Mouse (Mus musculus) Patski (cell line): ENCODE results near the gene Islr. TPM values are rescaled to one million over a fixed set of nuclear protein-coding genes. Genes with fewer than 3 reads are reported as not detected.

Experiments
- ATAC-seq: fragments of 100-300 bp; one replicate; pipeline ENCODE4 v1.8.0; 2021
- CTCF ChIA-PET: fragments of 350-600 bp; sonication (Branson Sonifier 250); formaldehyde crosslinking; loops from one replicate; lab custom pipeline; 2022; ENCODE audit warnings: inconsistent platforms; lab: Charles Lee
- POLR2A ChIA-PET: fragments of 350-600 bp; sonication (Branson Sonifier 250); formaldehyde crosslinking; loops from one replicate; lab custom pipeline; 2022; ENCODE audit warnings: antibody characterized with exemption, inconsistent platforms; lab: Charles Lee
- DNase-seq: peaks from one replicate; pipeline ENCODE4 v3.0.0-alpha.2; 2011; ENCODE audit warnings: low read depth, low spot score
- H3K27me3 ChIP-seq: fragments of 371-371 bp; one replicate; pipeline ENCODE4 v1.5.1; 2021
- CTCF ChIP-seq: fragments of 100-300 bp; IDR thresholded peaks from one replicate; pipeline ENCODE4 v1.5.1; 2021
- in situ Hi-C: fragments of 300-500 bp; cut with MboI; formaldehyde crosslinking; loops from 3 replicates; pipeline ENCODE4 v1.11.1; 2018; ENCODE audit warnings: low pct_unique_long_range_greater_than_20kb, mixed read lengths
- polyA plus RNA-seq: library from polyadenylated mRNA; unstranded; gene quantifications from one replicate; pipeline ENCODE4 v1.2.3, GENCODE M21; 2021

Gene Islr
- polyA plus RNA-seq, 1 experiment from 2014 or later, result 39.6 TPM

GRCm38 (mm10) chr9:58199381-58200269, 4.5 kb downstream of the Islr start:
- no peaks in the 10 kb centered on the region for H3K27me3 ChIP-seq
- TF ChIP-seq CTCF, result no peak
- no peak for ATAC-seq
- no peak for DNase-seq
- in situ Hi-C loops, result loop anchor here (5.0 kb wide), 1 partner anchor 147 kb away; no protein-coding TSS in a partner anchor
- ChIA-PET POLR2A (no interaction called here), CTCF (interaction anchor here (1.3 kb wide), 1 partner anchor 147 kb away, joined by 4 read pairs; no protein-coding TSS in a partner anchor)

DNA sequence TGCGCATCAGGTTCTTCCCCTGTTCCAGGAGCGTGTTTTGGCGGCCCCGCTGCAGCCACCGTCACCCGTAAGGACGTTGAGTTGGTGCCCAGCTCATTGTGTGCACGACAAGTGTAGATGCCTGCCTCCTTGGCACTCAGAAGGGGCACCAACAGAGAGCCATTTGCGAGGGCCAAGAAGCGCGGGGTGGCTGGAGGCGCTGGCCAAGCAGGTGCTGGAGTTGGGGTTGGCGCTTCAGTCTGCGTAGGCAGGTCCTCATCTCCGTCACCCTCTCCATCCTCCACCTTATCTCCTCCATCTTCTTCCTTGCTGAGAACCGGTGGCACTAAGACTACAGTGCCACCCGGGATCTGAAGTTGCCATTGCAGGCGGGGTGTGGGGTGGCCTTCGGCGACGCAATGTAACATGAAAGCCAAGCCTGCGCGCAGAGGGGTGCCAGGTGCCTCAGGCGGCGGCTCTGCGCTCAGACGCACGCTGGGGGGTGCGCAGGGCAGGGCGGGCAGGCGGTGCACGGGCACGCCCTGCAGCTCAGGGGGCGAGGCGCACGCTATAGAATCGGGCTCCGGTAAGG, 5.2 kb downstream of the Islr start:
- ATAC-seq (no peak), DNase-seq (no peak)
- POLR2A ChIA-PET, result no interaction called here
- no peaks in the 10 kb centered on the region for H3K27me3 ChIP-seq
- in situ Hi-C loops, result no loop called here
- TF ChIP-seq CTCF, result no peak
- CTCF ChIA-PET, result no interaction called here

DNA sequence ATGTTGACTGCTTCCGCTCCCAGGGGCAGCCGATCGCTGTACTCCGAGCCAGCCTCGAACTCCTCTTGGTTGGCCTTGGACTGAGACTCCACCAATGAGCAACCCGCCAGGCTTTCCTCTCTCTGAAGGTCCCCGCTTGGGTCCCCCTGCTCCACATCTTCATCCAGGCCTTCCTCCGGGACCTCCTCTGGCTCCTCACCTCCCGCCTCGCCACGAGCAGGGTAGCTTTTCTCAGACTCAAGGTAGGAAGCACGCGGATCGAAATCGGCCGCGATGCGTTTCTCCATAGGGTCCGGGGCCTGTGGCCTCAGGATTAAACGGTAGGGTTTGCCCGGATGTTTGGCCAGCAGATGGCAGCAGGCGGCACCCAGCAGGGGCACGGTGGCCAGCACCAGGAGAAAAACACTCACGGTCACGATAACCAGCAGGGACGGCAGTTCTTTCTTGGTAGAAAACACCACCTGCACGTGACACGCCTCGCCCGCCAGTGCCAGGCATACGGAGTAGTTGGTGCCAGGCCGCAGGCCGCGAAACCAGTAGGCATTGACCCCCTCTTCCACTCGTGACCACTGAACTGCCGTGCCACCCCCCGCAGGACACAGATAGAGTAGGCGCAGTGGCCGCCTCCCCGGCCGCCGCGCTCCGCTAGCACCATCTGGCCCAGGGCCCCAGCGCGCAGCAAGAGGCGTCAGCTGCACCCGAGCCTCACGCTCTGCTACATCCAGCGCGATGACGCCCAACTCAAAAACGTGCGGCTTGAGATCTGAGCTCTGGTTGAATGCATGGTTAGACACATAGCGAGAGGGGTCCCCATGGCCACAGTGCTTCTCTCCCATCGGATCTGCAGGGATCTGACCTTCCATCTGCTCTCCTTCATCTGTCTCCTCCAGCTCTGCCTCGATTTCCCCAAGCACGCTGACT, 6.1 kb downstream of the Islr start:
- in situ Hi-C loops, result no loop called here
- no peak for ATAC-seq
- DNase-seq, result no peak
- H3K27me3 ChIP-seq, result no peaks in the 10 kb centered on the region
- TF ChIP-seq CTCF, result no peak
- ChIA-PET CTCF (no interaction called here), POLR2A (no interaction called here)

DNA sequence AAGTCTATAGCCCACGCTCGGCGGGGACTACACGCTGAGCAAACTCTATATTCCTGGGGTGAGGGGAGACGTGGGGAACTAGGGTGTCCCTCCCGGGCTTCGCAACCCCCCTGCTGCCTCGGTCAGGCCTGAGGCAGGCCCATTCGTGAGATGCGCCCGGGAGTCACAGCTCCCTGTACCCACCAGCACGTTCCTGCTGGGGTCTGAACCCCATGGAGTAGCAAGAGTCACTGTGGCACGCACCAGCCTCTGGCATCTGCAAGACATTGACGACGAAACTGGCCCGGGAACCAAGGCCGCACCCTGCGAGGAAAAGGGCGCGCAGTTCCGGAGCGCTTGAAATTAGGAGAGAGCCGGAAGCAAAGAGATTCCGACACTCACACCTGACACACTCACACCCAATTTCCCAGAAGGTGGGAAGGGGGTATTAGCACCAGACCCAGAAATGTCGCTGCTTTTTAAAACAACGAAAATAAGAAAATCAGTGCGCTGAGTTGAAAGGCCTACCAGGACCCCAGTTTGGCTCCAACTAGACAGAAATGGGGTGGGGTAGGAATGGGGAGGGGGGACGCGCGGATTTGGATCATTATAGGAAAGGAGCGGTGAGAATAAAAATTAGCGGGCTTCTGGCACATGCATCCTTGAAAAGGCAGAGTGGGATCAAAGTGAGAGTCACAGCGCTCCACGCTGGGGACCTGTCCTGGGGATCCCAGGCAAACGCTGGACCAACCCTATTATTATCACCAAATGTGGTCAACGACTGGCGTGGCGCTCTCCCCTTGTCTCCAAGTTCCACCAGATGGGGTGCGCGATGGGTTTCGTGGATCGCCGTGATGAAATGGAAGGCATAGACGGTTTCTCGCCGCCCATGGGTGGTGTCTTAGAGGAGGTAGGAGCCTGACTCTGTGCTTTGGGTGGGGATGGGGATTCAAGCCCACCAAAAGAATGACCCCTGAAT, 7.2 kb downstream of the Islr start:
- DNase-seq (no peak), ATAC-seq (no peak)
- no peaks in the 10 kb centered on the region for H3K27me3 ChIP-seq
- in situ Hi-C loops, result no loop called here
- ChIA-PET POLR2A (interaction anchor here (0.7 to 1.2 kb wide), 2 partner anchors 24 to 41 kb away, joined by 3 to 4 read pairs; no protein-coding TSS in a partner anchor), CTCF (no interaction called here)
- no peak for TF ChIP-seq CTCF

- ChIA-PET POLR2A (interaction anchor here (0.7 to 1.2 kb wide), 2 partner anchors 23 to 40 kb away, joined by 3 to 4 read pairs; no protein-coding TSS in a partner anchor), CTCF (no interaction called here)
- DNase-seq, result no peak
- no peak for TF ChIP-seq CTCF
- ATAC-seq, result no peak
- in situ Hi-C loops, result no loop called here
- no peaks in the 10 kb centered on the region for H3K27me3 ChIP-seq
Observed at GRCm38 (mm10) chr9:58196141-58196540, 8.0 kb downstream of the Islr start.

DNA sequence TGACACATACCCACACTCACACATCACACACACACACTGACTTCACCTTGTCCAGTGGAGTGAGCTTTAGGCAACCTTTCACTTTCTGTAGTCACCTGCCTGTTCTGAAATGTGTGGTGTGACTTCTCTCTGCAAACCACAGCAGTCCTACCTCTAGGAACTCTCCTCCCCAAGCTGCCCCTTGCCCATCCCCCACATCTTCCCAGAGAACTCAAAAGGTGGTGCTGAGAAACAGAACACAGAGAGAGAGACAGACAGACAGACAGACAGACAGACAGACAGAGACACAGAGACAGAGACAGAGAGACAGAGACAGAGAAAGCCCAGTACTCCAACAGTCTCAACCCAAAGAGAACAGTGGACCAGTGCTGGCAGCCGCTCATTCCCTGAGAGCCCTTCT, 8.4 kb downstream of the Islr start:
- ATAC-seq (no peak), DNase-seq (no peak)
- in situ Hi-C loops, result no loop called here
- POLR2A ChIA-PET, result interaction anchor here (1.2 kb wide), 1 partner anchor 23 kb away, joined by 3 read pairs; no protein-coding TSS in a partner anchor
- no peaks in the 10 kb centered on the region for H3K27me3 ChIP-seq
- CTCF ChIA-PET, result interaction anchor here (1.8 kb wide), 1 partner anchor 8 kb away, joined by 8 read pairs; the partner anchor contains the start of genes Islr and Islr2
- no peak for TF ChIP-seq CTCF

DNA sequence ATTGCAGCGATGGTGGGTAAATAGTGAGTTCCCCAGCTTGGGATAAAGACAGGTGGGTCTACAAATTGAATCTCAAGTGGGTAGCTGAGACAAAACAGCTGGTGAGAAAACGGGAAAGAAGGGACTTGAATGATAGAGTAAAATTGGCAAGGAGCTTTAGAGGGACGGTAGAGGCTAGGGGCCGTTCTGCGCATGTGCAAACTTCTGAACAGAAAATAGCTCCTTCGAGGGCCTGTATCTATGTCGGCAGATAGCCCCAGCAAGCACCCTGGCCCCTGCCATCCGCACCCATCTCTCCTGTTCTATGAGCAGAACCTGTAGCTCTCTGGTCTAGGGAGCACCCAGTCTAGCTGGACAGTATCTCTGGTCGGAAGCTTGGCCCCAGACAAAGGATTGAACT, 9.9 kb downstream of the Islr start:
- H3K27me3 ChIP-seq, result no peaks in the 10 kb centered on the region
- in situ Hi-C loops, result no loop called here
- ChIA-PET CTCF (interaction anchor here (1.8 kb wide), 1 partner anchor 10 kb away, joined by 8 read pairs; the partner anchor contains the start of genes Islr and Islr2), POLR2A (interaction anchor here (0.7 to 1.1 kb wide), 3 partner anchors 19 to 258 kb away, joined by 3 to 5 read pairs (median 3); no protein-coding TSS in a partner anchor)
- no peak for DNase-seq
- no peak for TF ChIP-seq CTCF
- ATAC-seq, result no peak

DNA sequence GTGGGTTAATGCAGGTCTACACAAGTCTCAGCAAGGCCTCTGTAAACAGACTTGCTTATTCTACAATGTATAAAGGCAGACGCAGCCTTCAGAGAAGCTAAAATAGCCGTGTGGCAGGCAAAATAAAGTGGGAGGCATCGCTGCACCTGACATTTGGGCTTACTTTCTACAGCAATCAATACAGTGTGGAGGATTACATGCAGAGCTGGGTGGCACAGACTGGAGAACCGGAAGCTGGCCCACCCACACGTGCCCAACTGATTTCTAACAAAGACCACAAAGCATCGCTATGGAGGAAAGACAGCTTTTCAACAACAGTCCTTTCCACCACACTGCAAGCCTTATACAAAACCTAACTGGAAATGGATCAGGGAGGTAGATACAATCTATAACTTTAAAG, 19.6 kb downstream of the Islr start:
- POLR2A ChIA-PET, result interaction anchor here (1.2 kb wide), 1 partner anchor 9 kb away, joined by 3 read pairs; no protein-coding TSS in a partner anchor
- H3K27me3 ChIP-seq, result no peaks in the 10 kb centered on the region
- CTCF ChIA-PET, result interaction anchor here (1.4 to 1.7 kb wide), 2 partner anchors 10 to 11 kb away, joined by 3 to 4 read pairs; no protein-coding TSS in a partner anchor
- in situ Hi-C loops, result no loop called here
- ATAC-seq, result no peak
- DNase-seq, result no peak
- no peak for TF ChIP-seq CTCF

- POLR2A ChIA-PET, result interaction anchor here (0.6 kb wide), 1 partner anchor 11 kb away, joined by 4 read pairs; no protein-coding TSS in a partner anchor
Observed at GRCm38 (mm10) chr9:58179390-58179789, 24.7 kb downstream of the Islr start.

More at GRCm38 (mm10) chr9:58179390-58179789, 24.7 kb downstream of the Islr start:
- TF ChIP-seq CTCF, result no peak
- in situ Hi-C loops, result no loop called here
- ATAC-seq (no peak), DNase-seq (no peak)
- CTCF ChIA-PET, result interaction anchor here (1.1 kb wide), 1 partner anchor 24 kb away, joined by 3 read pairs; the partner anchor contains the start of genes Islr and Islr2
- H3K27me3 ChIP-seq, result no peaks in the 10 kb centered on the region
